Mouse (Mus musculus) right cerebral cortex, postnatal 36 days (tissue): ENCODE results near the gene Ppfibp2.

Experiments
- DNase-seq, 2 experiments: peaks; one replicate each; pipeline ENCODE4 v3.0.0; 2022; ENCODE audit warnings: low spot score in 2 of 2, mixed read lengths in 1 of 2

Gene Ppfibp2

GRCm38 (mm10) chr7:107756748-107757147 lies 161.7 kb downstream of the Ppfibp2 start:
- DNase-seq, result no peak

- no peak for DNase-seq
Measured at GRCm38 (mm10) chr7:107757308-107758151, 162.5 kb downstream of the Ppfibp2 start, which contains the start of gene Cyb5r2. Gene Cyb5r2 (minus strand): TSS chr7:107758032.

GRCm38 (mm10) chr7:107770812-107771211 lies 175.8 kb downstream of the Ppfibp2 start:
- DNase-seq, result no peak

- DNase-seq, result no peak
Measured at GRCm38 (mm10) chr7:107778216-107778615, 183.2 kb downstream of the Ppfibp2 start.

GRCm38 (mm10) chr7:107779611-107780010 lies 184.6 kb downstream of the Ppfibp2 start:
- no peak for DNase-seq

- no peak for DNase-seq
Measured at GRCm38 (mm10) chr7:107787977-107788620, 193.1 kb downstream of the Ppfibp2 start.

- no peak for DNase-seq
Measured at GRCm38 (mm10) chr7:107796500-107796899, 201.5 kb downstream of the Ppfibp2 start.
